Comparison of ENCODE assay signal across 8 mouse cellular contexts in genomic region chr15:78173972-78174886, GRCm38 (mm10). TPM values are rescaled to one million over a fixed set of nuclear protein-coding genes. Genes with fewer than 3 reads are reported as not detected.
DNase-seq lines count a peak whose midpoint lies in the region; ATAC-seq and TF ChIP-seq lines count a peak whose summit lies in the region.

Gene Ift27 (minus strand): TSS chr15:78174107.

- H3K4me2 ChIP-seq in heart, embryonic 11.5 days = peak within 1 kb of the TSS; percentile 96
- peak within 1 kb of the TSS; percentile 77 for H3K4me2 ChIP-seq in kidney, embryonic 16.5 days (replicated peaks; ENCODE audit: low read depth, low read length)
- H3K4me2 ChIP-seq in myocyte (ENCODE audit: low read depth) = peak within 1 kb of the TSS; percentile 90

- peak within 1 kb of the TSS; percentile 83 for H3ac ChIP-seq in C2C12 (ENCODE audit: control insufficient read depth, insufficient read length, low read depth)
- no peak within 1 kb of the TSS for H3ac ChIP-seq in myocyte (ENCODE audit: control insufficient read depth, insufficient read length)

- H3K9me3 ChIP-seq in erythroblast, embryonic 14.5 days (ENCODE audit: control insufficient read depth, low read length) = no peaks in the 10 kb centered on the region
- H3K9me3 ChIP-seq in heart, embryonic 11.5 days (replicated peaks; ENCODE audit: control insufficient read depth, low read length) = no peaks in the 10 kb centered on the region
- H3K9me3 ChIP-seq in kidney, embryonic 16.5 days (ENCODE audit: low read length) = no peaks in the 10 kb centered on the region

- H3K79me2 ChIP-seq in C2C12 (ENCODE audit: control insufficient read depth, insufficient read depth) (no peaks in the 10 kb centered on the region), myocyte (ENCODE audit: control insufficient read depth, insufficient read depth) (no peaks in the 10 kb centered on the region)
- no peaks in the 10 kb centered on the region for H3K79me2 ChIP-seq in liver, adult 2 months (ENCODE audit: control insufficient read depth, insufficient read depth, low read length)

- peak; percentile 100 for DNase-seq in brain, embryonic 14.5 days (ENCODE audit: low read depth)
- DNase-seq in liver, adult 2 months (ENCODE audit: extremely low read depth, low read depth, low spot score) = peak; percentile 99
- peak; percentile 99 for DNase-seq in splenic B cell, adult 2 months (ENCODE audit: low read depth, low spot score)

- WGBS in heart, embryonic 11.5 days (ENCODE audit: insufficient replicate concordance) = 2% methylated on average over 40 of the region's 40 CpGs
- WGBS in kidney, embryonic 16.5 days = under 1% methylated on average over 40 of the region's 40 CpGs
- 1% methylated on average over 40 of the region's 40 CpGs for WGBS in liver, adult 2 months

- H3K4me3 ChIP-seq in C2C12 (ENCODE audit: insufficient read depth, poor library complexity, severe bottlenecking) (peak within 1 kb of the TSS; percentile 50), myocyte (peak within 1 kb of the TSS; percentile 31)
- peak within 1 kb of the TSS; percentile 90 for H3K4me3 ChIP-seq in erythroblast, embryonic 14.5 days (replicated peaks)
- peak within 1 kb of the TSS; percentile 70 for H3K4me3 ChIP-seq in heart, embryonic 11.5 days (ENCODE audit: low read depth, low read length)
- peak within 1 kb of the TSS; percentile 70 for H3K4me3 ChIP-seq in kidney, embryonic 16.5 days (ENCODE audit: low read length)
- peak within 1 kb of the TSS; percentile 79 for H3K4me3 ChIP-seq in liver, adult 2 months (ENCODE audit: insufficient read depth, low read depth, low read length)

- ATAC-seq in heart, embryonic 11.5 days (replicated peaks; ENCODE audit: insufficient number of reproducible peaks, low FRiP score, low TSS enrichment) = peak; percentile 94
- peak; percentile 98 for ATAC-seq in kidney, embryonic 16.5 days (ENCODE audit: low FRiP score, low TSS enrichment)

- TF ChIP-seq POLR2A in brain, embryonic 14.5 days (IDR thresholded peaks at IDR 0.05; ENCODE audit: borderline replicate concordance, extremely low read depth, insufficient read depth, insufficient read length, poor library complexity, severe bottlenecking) = peak; percentile 71; the same call in 1 of the 2 replicates
- 0 out of 2 replicates have a peak, but pooled peaks have one; percentile 19 for TF ChIP-seq POLR2A in liver, adult 2 months (IDR thresholded peaks at IDR 0.05; ENCODE audit: extremely low read depth, insufficient read depth, low read length)
- peak; percentile 59 for TF ChIP-seq POLR2A in myocyte (IDR thresholded peaks at IDR 0.05; ENCODE audit: insufficient read length, low read depth)

- TF ChIP-seq CTCF in C2C12 (IDR thresholded peaks at IDR 0.05; ENCODE audit: control insufficient read depth, insufficient read depth, insufficient read length) = no peak
- TF ChIP-seq CTCF in brain, embryonic 14.5 days (IDR thresholded peaks at IDR 0.05; ENCODE audit: borderline replicate concordance, extremely low read depth, insufficient read depth, insufficient read length) = no peak
- TF ChIP-seq CTCF in liver, adult 2 months (IDR thresholded peaks at IDR 0.05; ENCODE audit: low read depth, low read length) = no peak

- H3K27me3 ChIP-seq in C2C12 (ENCODE audit: control insufficient read depth, insufficient read depth, insufficient read length) (peaks cover 3% of the 10 kb centered on the region), myocyte (ENCODE audit: control insufficient read depth, insufficient read depth, insufficient read length) (peaks cover 4% of the 10 kb centered on the region)
- H3K27me3 ChIP-seq in erythroblast, embryonic 14.5 days (ENCODE audit: control insufficient read depth) = no peaks in the 10 kb centered on the region; the same call in 1 of the 2 replicates
- no peaks in the 10 kb centered on the region for H3K27me3 ChIP-seq in heart, embryonic 11.5 days (ENCODE audit: control insufficient read depth, insufficient read depth, low read length)
- no peaks in the 10 kb centered on the region for H3K27me3 ChIP-seq in kidney, embryonic 16.5 days (ENCODE audit: insufficient read depth, low read length)
- H3K27me3 ChIP-seq in liver, adult 2 months (ENCODE audit: control insufficient read depth, insufficient read depth, low read length) = no peaks in the 10 kb centered on the region
- no peaks in the 10 kb centered on the region for H3K27me3 ChIP-seq in splenic B cell, adult 2 months (ENCODE audit: control insufficient read depth, insufficient read depth, low read length, poor library complexity, severe bottlenecking)

- H3K9ac ChIP-seq in heart, embryonic 11.5 days (ENCODE audit: low read depth, low read length) = peak within 1 kb of the TSS; percentile 77
- H3K9ac ChIP-seq in kidney, embryonic 16.5 days (replicated peaks; ENCODE audit: low read length) = peak within 1 kb of the TSS; percentile 72
- H3K9ac ChIP-seq in liver, adult 2 months (ENCODE audit: low read depth, low read length) = peak within 1 kb of the TSS; percentile 76

- H3K36me3 ChIP-seq in C2C12 (ENCODE audit: control insufficient read depth, insufficient read depth) (no peaks in the 10 kb centered on the region), myocyte (ENCODE audit: control insufficient read depth, insufficient read depth) (no peaks in the 10 kb centered on the region)
- H3K36me3 ChIP-seq in erythroblast, embryonic 14.5 days (ENCODE audit: control insufficient read depth) = peaks cover 4% of the 10 kb centered on the region
- no peaks in the 10 kb centered on the region for H3K36me3 ChIP-seq in heart, embryonic 11.5 days (ENCODE audit: control insufficient read depth, insufficient read depth, low read length)
- no peaks in the 10 kb centered on the region for H3K36me3 ChIP-seq in kidney, embryonic 16.5 days (ENCODE audit: insufficient read depth, low read length)
- H3K36me3 ChIP-seq in liver, adult 2 months (ENCODE audit: control insufficient read depth, insufficient read depth, low read length) = no peaks in the 10 kb centered on the region
- H3K36me3 ChIP-seq in splenic B cell, adult 2 months (ENCODE audit: control insufficient read depth, insufficient read depth, low read length, poor library complexity, severe bottlenecking) = no peaks in the 10 kb centered on the region

- no peaks in the 10 kb centered on the region for H3K79me3 ChIP-seq in C2C12 (ENCODE audit: low read depth)

- H3K4me1 ChIP-seq in erythroblast, embryonic 14.5 days (ENCODE audit: control insufficient read depth) = peaks cover 36% of the 10 kb centered on the region
- peaks cover 10% of the 10 kb centered on the region; the same call in 1 of the 2 replicates for H3K4me1 ChIP-seq in heart, embryonic 11.5 days (ENCODE audit: control insufficient read depth, insufficient read depth, low read length)
- H3K4me1 ChIP-seq in kidney, embryonic 16.5 days (ENCODE audit: insufficient read depth, low read length) = peaks cover 14% of the 10 kb centered on the region
- peaks cover 4% of the 10 kb centered on the region; the same call in 1 of the 2 replicates for H3K4me1 ChIP-seq in liver, adult 2 months (ENCODE audit: control insufficient read depth, insufficient read depth, low read length)

- H3K27ac ChIP-seq in heart, embryonic 11.5 days (ENCODE audit: low read depth, low read length) = peak within 1 kb of the TSS; percentile 22; the same call in 1 of the 2 replicates
- peak within 1 kb of the TSS; percentile 6; the same call in 1 of the 2 replicates for H3K27ac ChIP-seq in kidney, embryonic 16.5 days (ENCODE audit: low read length)
- H3K27ac ChIP-seq in liver, adult 2 months (replicated peaks; ENCODE audit: insufficient read depth, low read depth, low read length) = peak within 1 kb of the TSS; percentile 33

TF ChIP-seq in C2C12, 6 proteins besides CTCF, POLR2A, EP300 and RAD21:
- TF ChIP-seq MYOG (IDR thresholded peaks at IDR 0.05; ENCODE audit: control insufficient read depth, extremely low read depth, insufficient read length) = no peak
- TF ChIP-seq MAX (IDR thresholded peaks at IDR 0.05) = peak; percentile 24
TF ChIP-seq in C2C12: peak in this region for 1.

TF ChIP-seq in myocyte, 11 proteins besides CTCF, POLR2A, EP300 and RAD21:
- TF ChIP-seq MYOD1 (IDR thresholded peaks at IDR 0.05; ENCODE audit: control insufficient read depth in 1 of 3, insufficient read length in 2 of 3, low read depth in 2 of 3) (no peak), REST (IDR thresholded peaks at IDR 0.05; ENCODE audit: insufficient read depth, insufficient read length) (peak; percentile 10), POLR2AphosphoS2 (IDR thresholded peaks at IDR 0.05; ENCODE audit: insufficient read length, low read depth) (peak; percentile 21), E2F4 (IDR thresholded peaks at IDR 0.05; ENCODE audit: insufficient read depth) (peak; percentile 83), SRF (IDR thresholded peaks at IDR 0.05; ENCODE audit: control insufficient read depth, insufficient read length, low read depth) (no peak), TCF3 (IDR thresholded peaks at IDR 0.05; ENCODE audit: insufficient read length, low read depth) (no peak)

RNA-seq across cellular contexts. Expression of gene Ift27, which starts in this region (rescaled TPM):
- polyA plus RNA-seq in C2C12 (2012; fragmentation: generic; extraction: Trizol) = 34.5 TPM
- 56.7 and 68.1 TPM in 2 replicates for polyA plus RNA-seq in brain, embryonic 14.5 days (2012; rRNA removed)
- polyA plus RNA-seq in erythroblast, embryonic 14.5 days (2012) = 17.7 and 19.2 TPM in 2 replicates
- 42.1 and 48.2 TPM in 2 replicates for polyA plus RNA-seq in heart, embryonic 11.5 days (2014; fragmentation: Nextera tagmentation; extraction: Ambion mirVana)
- polyA plus RNA-seq in kidney, embryonic 16.5 days (2015; fragmentation: Nextera tagmentation; extraction: Ambion mirVana) = 83.7 and 91.0 TPM in 2 replicates
- total RNA-seq in liver, adult 2 months (2014; rRNA removed) = 5.9 and 6.6 TPM in 2 replicates
- 16.7 and 17.2 TPM in 2 replicates for polyA plus RNA-seq in liver, adult 2 months (2012; rRNA removed)
- polyA plus RNA-seq in myocyte (2012; fragmentation: generic; extraction: Trizol) = 38.7 TPM

Comparison
In these comparisons a context has a peak if more than half of its experiments do, and no peak if none do; other contexts are left out.
1. Peak in every context shown above with its lines: DNase-seq, ATAC-seq, H3K4me3 ChIP-seq and H3K27ac ChIP-seq.
2. H3K4me3 ChIP-seq: peak in every context shown above with its lines; median percentile 90 in erythroblast, embryonic 14.5 days; 79 in liver, adult 2 months; 70 in heart, embryonic 11.5 days; 70 in kidney, embryonic 16.5 days; 50 in C2C12; 31 in myocyte.
3. POLR2A ChIP-seq: peak in every context shown above with its lines; median percentile 71 in brain, embryonic 14.5 days; 59 in myocyte; 19 in liver, adult 2 months.